Mouse (Mus musculus): ENCODE data around the gene Susd1.

DNA sequence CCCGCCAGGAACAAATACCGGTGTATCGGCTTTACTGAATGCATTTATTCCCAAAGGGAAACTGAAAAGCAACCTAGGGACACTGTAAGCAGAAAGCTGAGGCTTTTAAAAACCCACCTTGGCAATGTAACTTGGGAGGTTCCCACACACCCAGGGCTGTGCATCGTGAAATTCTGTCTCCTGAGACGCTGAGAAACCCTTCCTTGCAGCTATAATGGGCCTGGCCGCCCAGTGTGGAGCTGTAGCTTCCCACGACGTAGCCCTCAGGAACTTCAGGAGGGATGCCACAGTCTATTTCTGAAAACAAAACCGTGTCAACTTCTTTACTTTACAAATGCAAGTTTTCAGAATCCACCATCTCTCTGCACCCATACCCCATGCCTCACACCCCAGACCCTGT, 27.3 kb downstream of the Susd1 start:
- no peak for TF ChIP-seq CTCF (IDR thresholded peaks at IDR 0.05; ENCODE audit: borderline replicate concordance, extremely low read depth, insufficient read depth, insufficient read length)
- TF ChIP-seq POLR2A (IDR thresholded peaks at IDR 0.05; ENCODE audit: borderline replicate concordance, extremely low read depth, insufficient read depth, insufficient read length, poor library complexity, severe bottlenecking) = no peak
